Mouse (Mus musculus) CH12F3 (cell line): ENCODE measurements around the gene Pofut1.

Source experiments
- in situ Hi-C: fragments of 300-500 bp; cut with MboI; formaldehyde crosslinking; loops from 2 replicates; pipeline ENCODE4 v1.14.3; 2020; ENCODE audit warnings: low sequenced_read_pairs

The Pofut1 gene

DNA sequence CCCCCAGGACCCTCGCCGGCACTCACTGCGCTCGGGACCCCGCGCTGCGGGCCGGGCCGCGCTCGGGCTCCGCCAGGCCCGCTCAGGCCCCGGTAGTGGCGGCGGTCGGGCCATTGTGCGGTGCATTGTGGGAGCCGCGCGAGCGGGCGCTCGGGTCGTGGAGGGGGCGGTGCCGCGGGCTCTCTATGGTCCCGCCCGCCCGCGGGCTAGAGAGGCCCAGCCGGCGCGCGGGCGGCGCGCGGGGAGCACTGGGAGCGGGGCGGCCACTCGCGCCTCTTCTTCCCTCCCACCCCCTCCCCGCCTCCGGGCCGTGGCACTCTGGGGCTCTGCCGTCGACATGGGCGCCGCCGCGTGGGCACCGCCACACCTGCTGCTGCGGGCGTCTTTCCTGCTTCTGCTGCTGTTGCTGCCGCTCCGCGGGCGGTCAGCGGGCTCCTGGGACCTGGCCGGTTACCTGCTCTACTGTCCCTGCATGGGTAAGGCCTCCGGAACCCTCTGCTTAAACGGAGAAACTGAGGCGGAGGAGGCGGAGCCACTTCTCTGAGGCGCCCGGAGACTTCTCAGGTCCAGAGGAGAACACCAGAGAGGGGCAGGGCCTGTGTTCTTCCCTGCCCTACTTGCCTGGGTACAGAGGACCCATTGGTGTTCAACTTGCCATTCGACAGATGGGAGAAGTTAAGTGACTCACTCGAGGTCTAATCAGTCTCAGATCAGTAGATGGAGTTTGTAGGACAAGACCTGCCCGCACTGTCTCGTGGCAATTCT is at the start of gene Pofut1, which contains the start of gene Plagl2:
TSS of gene Pofut1 (plus strand) at position 284 of the 765 bp plus-strand sequence.
TSS of gene Plagl2 (minus strand) at position 177 of the 765 bp plus-strand sequence.
- in situ Hi-C loops, result no loop called here

DNA sequence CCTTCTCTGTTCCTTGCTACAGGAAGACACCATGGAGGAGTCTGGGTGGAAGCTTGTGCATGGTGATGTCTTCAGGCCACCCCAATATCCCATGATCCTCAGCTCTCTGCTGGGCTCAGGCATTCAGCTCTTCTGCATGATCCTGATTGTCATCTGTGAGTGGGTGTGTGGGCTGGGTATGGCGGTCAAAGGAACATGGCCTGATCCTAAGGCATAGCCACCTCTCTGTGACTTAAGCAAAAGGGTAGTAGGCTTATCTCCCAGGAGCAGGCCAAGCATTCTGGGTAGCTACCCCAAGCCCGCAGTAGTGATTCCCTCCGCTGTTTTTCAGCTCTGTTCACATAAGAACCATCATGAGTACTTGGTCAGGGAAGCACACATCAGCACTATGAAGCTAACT is 47.1 kb upstream of the Pofut1 start:
- in situ Hi-C loops, result no loop called here

DNA sequence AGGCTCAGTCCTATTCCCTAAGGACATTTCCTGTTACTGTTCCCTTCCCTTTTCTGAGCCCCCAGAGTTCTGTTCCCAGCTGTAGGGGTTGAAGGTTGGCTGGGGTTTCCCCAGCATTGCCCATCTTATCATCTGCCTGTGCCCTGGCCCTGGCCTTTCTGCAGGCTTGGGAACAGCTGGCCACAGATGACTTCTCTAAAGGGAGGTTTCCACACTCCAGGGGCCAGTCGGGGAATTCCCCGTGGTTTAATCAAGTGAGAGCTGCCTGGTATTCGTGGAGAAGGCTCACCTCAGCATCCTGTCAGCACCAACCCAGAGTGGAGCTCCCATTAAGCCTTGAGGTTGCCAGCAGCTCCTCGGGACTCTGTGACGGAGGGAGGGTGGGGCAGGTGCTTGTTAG is 42.8 kb upstream of the Pofut1 start:
- in situ Hi-C loops, result no loop called here

DNA sequence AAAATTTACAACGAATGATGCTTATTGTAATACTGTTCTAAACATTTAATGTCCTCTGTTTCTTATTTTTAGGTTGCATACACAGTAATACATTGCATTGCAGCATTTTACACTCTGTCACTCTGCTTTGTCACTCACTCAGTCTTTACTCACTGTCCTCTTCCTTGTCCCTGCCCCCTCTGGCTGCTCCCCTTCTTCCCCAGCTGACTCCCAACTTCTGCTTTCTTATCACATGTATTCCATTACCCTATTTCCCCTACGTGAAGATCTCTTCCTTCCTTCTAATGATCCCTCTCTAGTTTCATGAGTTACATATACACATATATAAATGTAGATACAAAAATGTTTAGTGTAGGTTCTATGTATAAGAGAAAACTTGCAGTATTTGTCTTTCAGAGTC is 42.2 kb upstream of the Pofut1 start:
- in situ Hi-C loops, result no loop called here

DNA sequence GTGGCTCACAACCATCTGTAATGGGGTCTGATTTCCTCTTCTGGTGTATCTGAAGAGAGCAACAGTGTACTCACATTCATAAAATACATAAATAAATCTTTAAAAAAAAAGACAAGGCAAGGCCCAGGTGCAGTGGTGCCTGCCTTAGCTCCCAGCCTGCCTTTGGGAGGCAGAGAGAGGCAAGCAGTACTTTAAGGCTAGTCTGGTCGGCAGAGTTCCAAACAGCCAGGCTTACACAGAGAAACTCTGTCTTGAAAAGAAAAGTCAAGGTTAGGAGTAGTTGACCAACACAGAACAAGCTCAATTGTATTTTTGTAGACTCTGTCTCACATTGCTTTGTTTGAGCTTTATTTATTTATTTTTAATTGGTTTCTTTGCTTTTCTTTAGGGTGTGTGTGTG is 38.6 kb upstream of the Pofut1 start:
- in situ Hi-C loops, result no loop called here

DNA sequence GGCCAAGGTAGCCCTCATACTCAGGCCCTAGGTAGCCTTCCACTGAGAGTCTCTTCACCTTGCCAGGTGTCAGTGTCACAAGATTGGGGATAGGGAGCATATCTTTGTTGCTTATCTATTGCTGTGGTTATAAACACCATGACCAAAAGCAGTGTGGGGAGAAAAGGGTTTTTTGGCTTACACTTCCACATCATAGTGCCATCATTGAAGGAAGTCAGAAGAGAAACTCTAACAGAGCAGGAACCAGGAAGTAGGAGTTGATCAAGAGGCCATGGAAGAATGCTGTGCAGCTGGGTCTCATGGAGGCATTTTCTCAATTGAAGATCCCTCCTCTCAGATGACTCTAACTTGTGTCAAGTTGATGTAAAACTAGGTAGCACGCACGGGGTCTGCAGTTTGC is 33.2 kb upstream of the Pofut1 start:
- in situ Hi-C loops, result no loop called here

GRCm38 (mm10) chr2:153209286-153209685 is 32.0 kb upstream of the Pofut1 start:
- in situ Hi-C loops, result no loop called here

DNA sequence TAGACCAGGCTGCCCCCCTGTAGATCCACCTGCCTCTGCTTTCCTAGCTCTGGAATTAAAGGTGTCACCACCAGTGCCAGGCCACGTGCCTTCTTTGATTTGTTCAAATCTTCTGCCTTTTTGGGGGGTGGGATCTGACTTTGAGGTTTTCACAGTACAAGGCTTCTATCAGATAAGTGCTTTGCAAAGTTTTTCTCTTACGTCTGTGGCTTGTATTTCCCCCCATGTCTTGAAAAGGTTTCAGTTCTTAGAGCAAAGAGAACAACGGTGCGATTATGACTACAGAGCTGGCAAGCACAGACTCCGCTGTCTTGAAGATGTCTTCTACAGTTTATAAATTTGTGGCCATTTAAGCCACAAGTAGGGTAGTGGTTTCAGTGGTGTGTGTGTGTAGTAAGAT is 29.9 kb upstream of the Pofut1 start:
- in situ Hi-C loops, result no loop called here

GRCm38 (mm10) chr2:153213351-153213750 is 28.0 kb upstream of the Pofut1 start:
- in situ Hi-C loops, result no loop called here

DNA sequence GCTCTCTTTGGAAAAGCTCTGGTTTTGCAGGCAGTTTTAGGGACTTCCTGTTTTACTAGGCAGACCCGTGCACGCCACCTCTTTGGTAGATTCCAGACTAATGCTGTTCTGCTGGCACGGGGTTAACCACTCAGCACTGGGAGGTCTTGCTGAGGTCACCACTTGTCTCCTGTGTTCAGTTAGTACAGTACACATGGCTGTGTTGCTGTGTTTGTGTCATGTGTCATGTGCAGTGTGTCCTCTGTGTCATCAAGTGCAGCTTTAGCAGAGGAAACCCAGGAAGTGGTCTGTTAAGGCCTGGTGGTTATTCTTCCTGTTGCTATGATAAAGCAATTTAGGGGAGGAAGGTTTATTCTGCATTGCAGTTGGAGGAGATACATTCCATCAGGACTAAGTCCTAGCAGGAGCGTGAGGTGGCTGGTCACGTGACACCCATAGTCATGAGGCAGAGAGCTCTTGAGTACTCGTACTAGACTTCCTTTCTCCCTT is 26.5 kb upstream of the Pofut1 start:
- in situ Hi-C loops, result no loop called here

DNA sequence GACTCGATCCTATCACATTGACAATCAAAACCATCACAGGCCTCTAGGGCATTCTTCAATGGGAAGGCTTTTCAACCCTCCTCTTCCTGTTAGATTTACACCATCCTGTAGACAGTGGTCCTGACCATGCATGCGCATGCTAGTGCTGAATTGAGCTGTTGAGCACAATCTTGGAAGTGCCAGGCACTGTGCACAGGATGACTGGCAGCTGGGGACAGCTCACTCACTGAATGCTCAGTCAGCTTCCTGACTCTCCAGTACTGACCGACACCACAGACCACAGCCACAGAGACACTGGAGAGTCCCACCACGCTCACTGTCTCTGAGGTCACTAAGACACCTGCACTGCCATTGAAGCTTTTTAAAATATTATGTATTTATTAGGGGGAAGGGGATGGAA is 25.9 kb upstream of the Pofut1 start:
- in situ Hi-C loops, result no loop called here

DNA sequence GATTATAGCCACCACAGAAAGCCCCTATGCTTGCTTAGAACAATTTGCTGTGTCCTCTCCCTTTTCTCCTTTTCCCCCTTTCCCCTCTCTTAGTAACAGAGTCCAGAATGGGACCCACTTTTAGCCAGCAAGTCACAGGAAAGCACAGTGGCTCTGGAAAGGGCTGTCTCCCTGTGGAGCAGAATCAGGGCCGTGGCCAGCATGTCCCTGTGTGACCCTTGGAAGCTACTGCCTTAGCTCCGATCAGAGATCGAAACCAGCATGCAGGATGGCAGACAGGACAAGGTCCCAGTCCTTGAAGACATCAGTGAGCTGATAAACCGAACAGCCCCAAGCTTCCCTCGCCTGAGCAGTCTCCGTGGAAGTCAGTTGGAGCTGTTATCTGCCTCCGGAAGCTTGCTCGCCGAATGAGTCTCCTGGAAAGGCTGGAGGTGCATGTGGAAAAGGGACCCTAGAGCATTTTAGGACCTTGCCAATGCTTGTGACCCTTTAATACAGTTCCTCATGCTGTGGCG is 23.4 kb upstream of the Pofut1 start:
- in situ Hi-C loops, result no loop called here

GRCm38 (mm10) chr2:153218516-153218915 is 22.8 kb upstream of the Pofut1 start:
- in situ Hi-C loops, result no loop called here

- in situ Hi-C loops, result no loop called here
Measured at GRCm38 (mm10) chr2:153221620-153222019, 19.7 kb upstream of the Pofut1 start.

DNA sequence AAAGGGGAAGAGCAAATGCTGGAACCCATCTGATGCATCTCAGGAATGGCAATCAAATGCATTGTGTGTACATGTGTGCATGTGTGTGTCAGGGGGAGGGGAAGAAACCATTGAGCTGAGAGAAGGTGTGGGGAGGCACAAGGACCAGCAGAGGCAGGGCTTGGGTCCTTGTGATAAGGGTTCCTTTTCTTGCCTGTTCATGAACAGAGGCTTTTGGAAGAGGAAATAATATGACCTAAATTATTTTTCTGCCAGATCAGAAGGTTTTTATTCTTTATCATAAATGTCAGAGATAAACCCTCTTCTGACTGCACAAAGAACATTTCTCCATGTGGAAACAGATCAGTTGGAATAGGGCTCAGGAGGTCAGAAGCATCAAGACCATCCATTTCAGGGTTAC is 19.2 kb upstream of the Pofut1 start:
- in situ Hi-C loops, result no loop called here

- in situ Hi-C loops, result no loop called here
Measured at GRCm38 (mm10) chr2:153222566-153222965, 18.8 kb upstream of the Pofut1 start.

DNA sequence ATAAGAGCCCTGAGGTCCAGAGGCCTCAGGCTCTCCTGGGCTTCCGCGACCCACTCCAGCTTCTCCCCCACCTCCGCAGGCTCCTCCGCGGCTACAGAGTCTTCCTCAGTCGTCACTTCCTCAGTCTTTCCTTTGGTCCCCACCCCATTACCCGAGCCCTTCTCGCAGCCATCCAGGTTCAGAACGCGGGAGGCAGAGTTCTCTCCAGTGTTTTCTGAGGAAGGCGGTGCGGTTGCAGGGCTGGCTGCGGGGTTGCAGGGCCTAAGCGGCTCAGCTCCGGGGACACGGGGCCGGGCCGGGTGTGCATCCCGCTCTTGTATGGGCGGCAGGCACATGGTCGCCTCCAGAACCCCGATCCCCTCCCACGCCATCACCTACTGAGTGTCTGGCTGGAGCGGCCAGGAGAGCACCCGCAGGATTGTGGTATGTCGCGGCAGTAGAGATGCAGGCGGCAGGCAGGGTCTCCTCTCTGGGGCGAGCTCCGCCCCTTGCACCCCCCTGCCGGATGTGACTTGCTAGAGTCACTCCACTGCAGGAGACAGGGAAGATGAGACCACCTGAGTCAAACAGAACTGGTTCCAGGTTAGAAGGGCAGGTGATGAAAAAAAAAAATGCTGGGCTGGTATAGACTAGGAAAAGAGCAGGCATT is 16.3 kb upstream of the Pofut1 start, which contains the start of gene Tspyl3:
TSS of gene Tspyl3 (minus strand) at position 496 of the 649 bp plus-strand sequence.
- in situ Hi-C loops, result no loop called here

GRCm38 (mm10) chr2:153225595-153225953 is 15.8 kb upstream of the Pofut1 start:
- in situ Hi-C loops, result no loop called here

- in situ Hi-C loops, result no loop called here
Measured at GRCm38 (mm10) chr2:153227959-153228358, 13.4 kb upstream of the Pofut1 start.

DNA sequence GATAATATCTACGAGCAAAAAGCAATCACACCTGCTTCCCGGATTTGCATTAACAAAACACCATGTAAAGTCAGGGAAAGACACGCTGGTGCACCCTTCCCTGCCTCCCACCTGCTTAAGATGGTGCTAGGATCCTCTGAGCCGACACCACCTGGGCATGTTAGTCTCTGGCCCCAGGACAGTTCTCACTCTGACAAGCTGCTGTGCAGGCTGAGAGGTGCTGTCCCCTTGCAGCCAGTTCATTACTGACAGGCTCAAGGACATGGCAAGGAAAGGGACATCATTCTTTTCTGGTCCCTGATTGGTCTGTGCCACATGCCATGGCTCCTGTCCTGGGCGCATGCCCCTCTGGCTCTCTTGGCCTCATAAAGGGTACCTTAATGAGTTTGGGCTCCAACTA is 12.8 kb upstream of the Pofut1 start:
- in situ Hi-C loops, result no loop called here

DNA sequence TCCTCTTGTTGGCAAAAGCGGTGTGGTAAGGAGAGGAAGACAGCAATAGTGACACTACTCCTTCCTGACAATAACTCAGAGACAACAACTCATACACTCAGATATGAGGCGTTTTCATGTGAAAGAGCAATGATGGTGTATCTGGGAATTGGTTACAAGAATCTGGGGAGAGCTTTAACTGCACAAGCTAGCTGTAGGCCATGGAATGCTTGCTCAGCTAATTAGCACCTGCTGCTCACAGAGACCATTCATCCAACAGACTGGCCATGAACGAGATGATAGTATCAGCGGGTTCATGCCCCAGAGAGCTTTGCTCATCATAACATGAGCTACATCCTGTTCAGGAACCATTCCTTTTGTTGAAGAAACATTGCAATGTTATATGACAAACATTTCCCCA is 4.1 kb upstream of the Pofut1 start:
- in situ Hi-C loops, result no loop called here

- in situ Hi-C loops, result no loop called here
Measured at GRCm38 (mm10) chr2:153237891-153238290, 3.4 kb upstream of the Pofut1 start.
